Mouse (Mus musculus) MEL (cell line): Measurements from ENCODE around the gene Slc35d2. TPM values are rescaled to one million over a fixed set of nuclear protein-coding genes. Genes with fewer than 3 reads are reported as not detected.

Experiments used
- DNase-seq: peaks from one replicate; pipeline ENCODE4 v3.0.0; 2011; ENCODE audit warnings: low read depth, low spot score
- H3K27ac ChIP-seq: 2 replicates; pipeline ENCODE4 v1.5.1; 2012; ENCODE audit warnings: low read depth, mild to moderate bottlenecking, control low read depth, low read length, moderate library complexity; ENCODE audit not compliant: control insufficient read depth
- H3K27me3 ChIP-seq, 2 experiments: fragments of 150-350 bp in 1 of 2; sonication (generic) in 1 of 2; 2 replicates each; pipeline ENCODE4 v1.6.1; 2012; ENCODE audit warnings: low read length in 2 of 2, mild to moderate bottlenecking in 2 of 2, improper control_type of control experiment in 1 of 2, moderate library complexity in 1 of 2; ENCODE audit not compliant: insufficient read depth in 2 of 2, control insufficient read depth in 1 of 2
- H3K36me3 ChIP-seq, 2 experiments: 2 replicates each; pipeline ENCODE4 v1.6.1; 2012 to 2014; ENCODE audit warnings: low read length in 2 of 2, improper control_type of control experiment in 1 of 2, inconsistent platforms in 1 of 2, mild to moderate bottlenecking in 1 of 2; ENCODE audit not compliant: insufficient read depth in 2 of 2, control insufficient read depth in 1 of 2
- H3K4me1 ChIP-seq, 2 experiments: fragments of 150-350 bp in 1 of 2; sonication (generic) in 1 of 2; 2 replicates each; pipeline ENCODE4 v1.6.1; 2012; ENCODE audit warnings: low read length in 2 of 2, improper control_type of control experiment in 1 of 2, mild to moderate bottlenecking in 1 of 2; ENCODE audit not compliant: insufficient read depth in 2 of 2, control insufficient read depth in 1 of 2
- H3K4me3 ChIP-seq, 2 experiments: fragments of 150-350 bp in 1 of 2; sonication (generic) in 1 of 2; 2 replicates each; pipeline ENCODE4 v1.5.1; 2012; ENCODE audit warnings: low read depth in 2 of 2, low read length in 2 of 2, mild to moderate bottlenecking in 2 of 2, moderate library complexity in 2 of 2, control low read depth in 1 of 2, improper control_type of control experiment in 1 of 2; ENCODE audit not compliant: control insufficient read depth in 1 of 2, insufficient read depth in 1 of 2
- H3K79me2 ChIP-seq: 2 replicates; pipeline ENCODE4 v1.6.1; 2012; ENCODE audit warnings: mild to moderate bottlenecking, low read length, moderate library complexity; ENCODE audit not compliant: control insufficient read depth, poor library complexity, insufficient read depth
- H3K9ac ChIP-seq: 2 replicates; pipeline ENCODE4 v1.6.1; 2012; ENCODE audit warnings: low read depth, mild to moderate bottlenecking, control low read depth, low read length, moderate library complexity; ENCODE audit not compliant: control insufficient read depth, poor library complexity, severe bottlenecking
- H3K9me3 ChIP-seq: fragments of 150-350 bp; sonication (generic); replicated peaks from 2 replicates; pipeline ENCODE4 v1.6.1; 2012; ENCODE audit warnings: mild to moderate bottlenecking, low read length, improper control_type of control experiment, moderate library complexity; ENCODE audit not compliant: insufficient read depth
- ETS1 ChIP-seq: IDR thresholded peaks from 2 replicates; pipeline ENCODE4 v1.6.1; 2012; ENCODE audit warnings: low read depth, mild to moderate bottlenecking, inconsistent platforms, low read length, improper control_type of control experiment, moderate library complexity
- GABPA ChIP-seq: IDR thresholded peaks from 2 replicates; pipeline ENCODE4 v1.6.1; 2012; ENCODE audit warnings: low read depth, mild to moderate bottlenecking, inconsistent platforms, low read length, improper control_type of control experiment, moderate library complexity
- JUND ChIP-seq: IDR thresholded peaks from 2 replicates; pipeline ENCODE4 v1.6.1; 2011; ENCODE audit warnings: low read depth, mild to moderate bottlenecking, improper control_type of control experiment, low read length
- MAX ChIP-seq: IDR thresholded peaks from 2 replicates; pipeline ENCODE4 v1.6.1; 2011; ENCODE audit warnings: low read length, improper control_type of control experiment
- MAZ ChIP-seq: IDR thresholded peaks from 2 replicates; pipeline ENCODE4 v1.6.1; 2012; ENCODE audit warnings: low read depth, mild to moderate bottlenecking, inconsistent platforms, low read length, improper control_type of control experiment
- NELFE ChIP-seq: IDR thresholded peaks from 2 replicates; pipeline ENCODE4 v1.6.1; 2011; ENCODE audit warnings: low read depth, low read length, improper control_type of control experiment
- NRF1 ChIP-seq: IDR thresholded peaks from 2 replicates; pipeline ENCODE4 v1.6.1; 2014; ENCODE audit warnings: low read depth, mild to moderate bottlenecking, inconsistent platforms, low read length, improper control_type of control experiment, moderate library complexity; ENCODE audit not compliant: poor library complexity, insufficient read depth, severe bottlenecking
- POLR2AphosphoS5 ChIP-seq: IDR thresholded peaks from 2 replicates; pipeline ENCODE4 v1.6.1; 2012; ENCODE audit warnings: low read depth, borderline replicate concordance, mild to moderate bottlenecking, inconsistent platforms, low read length, moderate library complexity, mixed read lengths
- RAD21 ChIP-seq: IDR thresholded peaks from 2 replicates; pipeline ENCODE4 v1.6.1; 2011; ENCODE audit warnings: mild to moderate bottlenecking, low read depth, low read length, improper control_type of control experiment
- RCOR1 ChIP-seq: IDR thresholded peaks from 2 replicates; pipeline ENCODE4 v1.6.1; 2012; ENCODE audit warnings: low read depth, mild to moderate bottlenecking, inconsistent platforms, low read length, improper control_type of control experiment
- TAL1 ChIP-seq: IDR thresholded peaks from 2 replicates; pipeline ENCODE4 v1.6.1; 2012; ENCODE audit warnings: mild to moderate bottlenecking, inconsistent platforms, low read length, moderate library complexity, mixed read lengths
- UBTF ChIP-seq: IDR thresholded peaks from 2 replicates; pipeline ENCODE4 v1.6.1; 2012; ENCODE audit warnings: low read depth, mild to moderate bottlenecking, inconsistent platforms, low read length, improper control_type of control experiment, moderate library complexity, borderline replicate concordance; ENCODE audit not compliant: insufficient read depth
- ZKSCAN1 ChIP-seq: IDR thresholded peaks from 2 replicates; pipeline ENCODE4 v1.6.1; 2012; ENCODE audit warnings: low read depth, mild to moderate bottlenecking, inconsistent platforms, low read length, improper control_type of control experiment, moderate library complexity
- ZNF384 ChIP-seq: IDR thresholded peaks from 2 replicates; pipeline ENCODE4 v1.6.1; 2012; ENCODE audit warnings: low read depth, mild to moderate bottlenecking, inconsistent platforms, low read length, improper control_type of control experiment
- polyA plus RNA-seq, 2 experiments: library from polyadenylated mRNA; stranded (reverse) in 1 of 2; unstranded in 1 of 2; fragments of >175 nt in 1 of 2; fragments of >200 nt in 1 of 2; gene quantifications; 2 replicates each; pipeline versions ENCODE4 v1.2.1 to v1.2.4; 2012; ENCODE audit warnings: low replicate concordance in 2 of 2, low read depth in 1 of 2; ENCODE audit not compliant: insufficient read length in 2 of 2, insufficient read depth in 1 of 2, missing spikeins in 1 of 2
- total RNA-seq: library from RNA; depleted of rRNA; stranded (reverse); fragments of 300-350 nt; gene quantifications from 2 replicates; pipeline ENCODE4 v1.2.3, GENCODE M21; 2012

The Slc35d2 gene
- total and polyA plus RNA-seq, 3 experiments = 3.9 to 11.6 TPM; not detected in 1

- Histone ChIP-seq H3K9me3 (no peaks in the 10 kb centered on the region), H3K27ac (no peak overlapping the region), H3K27me3 (peaks cover 4 to 5% of the 10 kb centered on the region in 2 experiments; a peak in 2 of 4 replicates), H3K36me3 (no peaks in the 10 kb centered on the region), H3K4me1 (no peaks in the 10 kb centered on the region), H3K79me2 (no peaks in the 10 kb centered on the region), H3K4me3 (no peak overlapping the region), H3K9ac (no peak overlapping the region)
- TF ChIP-seq JUND = no peak
- no peak for TF ChIP-seq MAZ
- TF ChIP-seq ZNF384 = no peak
- no peak for DNase-seq
Observed at GRCm38 (mm10) chr13:64091006-64091405, 38.2 kb downstream of the Slc35d2 start.

DNA sequence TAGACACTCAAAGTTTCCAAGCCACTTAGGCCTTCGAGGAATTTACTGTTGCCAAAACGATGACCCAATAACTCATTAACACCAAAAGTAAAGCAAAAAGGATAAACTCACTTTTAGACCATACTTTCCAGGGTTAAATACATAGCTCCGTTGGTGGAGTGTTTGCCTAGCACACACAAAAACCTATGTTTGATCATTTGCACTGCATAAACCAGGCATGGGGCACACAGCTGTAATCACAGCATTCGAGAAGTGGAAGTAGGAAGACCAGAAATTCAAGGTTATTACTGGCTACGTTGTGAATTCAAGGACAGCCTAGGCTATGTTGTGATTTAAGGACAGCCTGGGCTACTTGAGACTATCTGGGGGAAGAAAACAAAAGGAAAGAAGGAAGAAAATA lies 38.9 kb downstream of the Slc35d2 start:
- Histone ChIP-seq H3K4me3 (no peak overlapping the region), H3K27ac (no peak overlapping the region), H3K27me3 (peaks cover 4 to 5% of the 10 kb centered on the region in 2 experiments; a peak in 2 of 4 replicates), H3K9ac (no peak overlapping the region), H3K79me2 (no peaks in the 10 kb centered on the region), H3K36me3 (no peaks in the 10 kb centered on the region), H3K4me1 (no peaks in the 10 kb centered on the region), H3K9me3 (no peaks in the 10 kb centered on the region)
- no peak for DNase-seq
- TF ChIP-seq RAD21 (no peak), NELFE (no peak), MAX (no peak), GABPA (no peak), RCOR1 (no peak), ZKSCAN1 (no peak), UBTF (no peak), ETS1 (no peak), NRF1 (no peak), POLR2AphosphoS5 (no peak), TAL1 (no peak)

GRCm38 (mm10) chr13:64089130-64089529 lies 40.0 kb downstream of the Slc35d2 start, which contains the start of gene Hsd17b3:
Hsd17b3 (minus strand) TSS chr13:64089230.
- Histone ChIP-seq H3K9ac (no peak within 1 kb of the TSS), H3K4me3 (no peak within 1 kb of the TSS), H3K79me2 (no peaks in the 10 kb centered on the region), H3K27ac (no peak within 1 kb of the TSS), H3K27me3 (peaks cover 4 to 5% of the 10 kb centered on the region in 2 experiments; a peak in 2 of 4 replicates), H3K36me3 (no peaks in the 10 kb centered on the region), H3K9me3 (no peaks in the 10 kb centered on the region), H3K4me1 (no peaks in the 10 kb centered on the region)
- no peak for TF ChIP-seq ETS1
- DNase-seq = no peak
